Mouse (Mus musculus): ENCODE measurements around the gene Psmd4. TPM values are rescaled to one million over a fixed set of nuclear protein-coding genes. Genes with fewer than 3 reads are reported as not detected.
A peak's percentile ranks its signal among the peaks of the same experiment; 100 is the strongest.

Psmd4 gene
- total RNA-seq (2018; cell fraction: chromatin; rRNA removed): 100 to 1,000 TPM in 18 of 26 experiments, 10 to 100 TPM in 8; 60.3 to 149 (median 109) TPM
- total RNA-seq (2018; cell fraction: cytosol; rRNA removed): 100 to 1,000 TPM in 24 of 26 experiments, 10 to 100 TPM in 2; 95.5 to 160 (median 124) TPM
- 100 to 1,000 TPM in 6 of 26 experiments, 10 to 100 TPM in 20; 57.2 to 121 (median 87.1) TPM for total RNA-seq (2018; cell fraction: nucleus; rRNA removed)
- polyA plus RNA-seq (2018): 102 to 143 TPM (median 138 TPM) in 3 replicates

DNA sequence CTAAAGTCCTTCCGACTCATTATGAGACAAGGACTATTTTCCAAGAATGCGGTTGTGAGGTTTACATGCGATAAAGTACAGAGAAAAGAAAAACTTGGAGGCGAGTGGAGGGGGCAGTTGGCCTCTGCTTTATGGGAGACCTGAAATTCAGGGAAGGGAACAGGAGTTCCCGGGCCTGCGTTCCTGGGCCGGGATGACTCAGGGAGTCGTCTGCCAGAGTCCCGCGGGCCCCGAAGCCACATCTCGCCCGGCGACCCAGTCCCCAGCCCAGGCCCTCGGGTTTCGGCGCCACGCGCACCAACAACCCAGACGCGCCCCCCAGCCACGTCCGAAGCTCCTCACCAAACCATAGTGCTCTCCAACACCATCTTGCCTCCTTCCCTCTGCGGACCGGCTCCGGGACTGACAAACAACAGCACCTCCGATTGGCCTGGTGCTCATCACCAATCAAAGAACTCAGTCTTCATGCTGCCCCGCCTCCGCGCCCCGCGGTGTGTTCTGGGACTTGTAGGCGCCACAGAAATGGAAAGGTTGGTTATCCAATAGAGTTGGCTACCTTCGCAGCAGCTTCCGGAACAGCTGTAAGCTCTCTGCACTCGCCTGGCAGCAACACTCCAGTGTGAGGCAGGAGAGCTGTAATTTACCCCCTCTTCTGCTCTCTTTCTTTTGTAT is at the start of gene Psmd4:
Gene Psmd4, minus strand, starts transcription at position 449 of the 672 bp plus-strand sequence.
- peaks cover 51% of the 10 kb centered on the region for H3K79me2 ChIP-seq (ENCODE audit: inconsistent target)
- H3K4me3 ChIP-seq (ENCODE audit: inconsistent target): peak within 1 kb of the TSS; percentile 82
- WGBS (ENCODE audit: missing documents): 1% methylated on average over 34 of the region's 36 CpGs
- no peaks in the 10 kb centered on the region for H3K36me3 ChIP-seq (ENCODE audit: inconsistent target)
- peak within 1 kb of the TSS; percentile 74 for H3K27ac ChIP-seq

DNA sequence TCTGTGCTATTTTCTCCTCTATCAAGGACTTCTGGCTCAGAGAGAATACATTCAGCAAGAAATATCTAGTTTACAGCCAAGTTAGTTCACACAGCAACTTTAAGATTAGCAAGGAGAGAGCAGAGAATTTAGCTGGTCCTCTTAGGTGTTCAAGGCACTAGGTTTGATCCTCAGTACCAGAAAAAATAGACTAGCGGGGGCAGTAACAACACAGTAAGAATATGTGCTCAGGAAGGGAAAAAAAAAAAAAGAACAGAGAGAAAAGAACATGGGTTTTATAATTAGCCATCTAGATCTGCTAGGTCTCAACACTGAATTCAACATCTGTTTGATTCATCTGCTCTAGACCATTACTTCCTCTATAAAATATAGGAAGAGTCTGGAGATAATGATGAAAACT is 45.7 kb upstream of the Psmd4 start:
- no CpG with 5 or more reads among the region's 1 CpGs for WGBS (ENCODE audit: missing documents)
- 0 out of 2 replicates have a peak, but pooled peaks cover under 1% of the 10 kb centered on the region for H3K36me3 ChIP-seq (ENCODE audit: inconsistent target)
- H3K4me3 ChIP-seq (ENCODE audit: inconsistent target): no peak overlapping the region
- no peak overlapping the region for H3K27ac ChIP-seq
- H3K79me2 ChIP-seq (ENCODE audit: inconsistent target): peaks cover 81% of the 10 kb centered on the region

DNA sequence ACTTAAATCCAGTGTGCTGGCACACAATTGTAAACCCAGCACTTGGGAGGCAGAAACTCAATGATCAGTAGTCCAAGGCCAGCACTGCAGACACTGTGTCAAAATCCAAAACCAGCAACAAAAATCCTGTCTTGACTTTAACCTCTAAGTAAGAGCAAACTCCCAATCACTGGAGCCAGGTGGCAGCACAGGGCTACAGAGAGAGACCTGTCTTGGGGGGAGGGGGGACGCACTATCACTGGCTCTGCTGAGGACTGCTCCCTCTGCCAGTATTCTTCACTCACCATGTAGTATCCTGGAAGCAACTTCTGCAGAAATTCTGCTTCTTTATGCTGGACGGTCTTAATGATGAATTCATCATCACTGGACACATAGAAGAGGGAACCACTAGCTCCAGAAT is 29.2 kb upstream of the Psmd4 start:
- WGBS (ENCODE audit: missing documents): 95% methylated on average over 2 of the region's 2 CpGs
- Histone ChIP-seq H3K27ac (no peak overlapping the region), H3K4me3 (ENCODE audit: inconsistent target) (no peak overlapping the region), H3K36me3 (ENCODE audit: inconsistent target) (peaks cover 61% of the 10 kb centered on the region), H3K79me2 (ENCODE audit: inconsistent target) (no peaks in the 10 kb centered on the region)

DNA sequence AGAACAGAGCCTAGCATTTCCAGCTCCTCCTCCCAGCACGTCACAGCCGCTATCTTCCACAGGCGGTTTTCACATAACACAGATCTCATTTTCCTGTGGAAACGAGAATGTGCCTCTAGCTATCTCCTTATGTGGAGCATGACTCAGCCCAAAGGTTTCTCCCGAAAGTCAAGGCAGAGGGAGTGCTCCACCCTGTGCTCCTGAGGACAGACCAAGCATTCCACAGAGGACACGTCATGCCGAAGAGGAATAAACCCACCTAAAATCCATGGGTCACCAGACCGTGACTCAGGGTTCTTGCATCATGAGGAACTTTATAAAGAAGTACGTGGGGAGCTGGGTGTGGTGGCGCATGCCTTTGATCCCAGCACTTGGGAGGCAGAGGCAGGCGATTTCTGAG is 24.2 kb upstream of the Psmd4 start:
- H3K4me3 ChIP-seq (ENCODE audit: inconsistent target): no peak overlapping the region
- WGBS (ENCODE audit: missing documents): 77% methylated on average over 11 of the region's 11 CpGs
- no peaks in the 10 kb centered on the region for H3K79me2 ChIP-seq (ENCODE audit: inconsistent target)
- peak overlapping the region; percentile 78 for H3K27ac ChIP-seq
- H3K36me3 ChIP-seq (ENCODE audit: inconsistent target): peaks cover 66% of the 10 kb centered on the region

DNA sequence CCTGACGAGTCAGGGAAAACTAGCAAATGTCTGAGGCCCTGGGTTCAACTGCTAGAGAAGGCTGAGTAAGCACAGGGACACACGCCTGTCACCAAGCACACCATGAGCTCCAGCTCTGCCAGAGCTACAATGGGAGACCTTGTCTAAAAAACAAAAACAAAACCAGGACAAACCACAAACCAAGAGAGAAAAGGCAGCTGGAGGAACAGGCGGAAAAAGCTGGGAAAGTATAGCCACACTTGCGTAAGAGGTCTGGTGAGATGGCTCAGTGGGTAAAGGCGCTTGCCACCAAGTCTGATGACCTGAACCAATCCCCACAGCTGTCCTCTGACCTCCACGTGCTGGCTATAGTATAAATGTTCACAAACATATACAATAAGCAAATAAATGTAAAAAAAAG is 23.7 kb upstream of the Psmd4 start:
- no peaks in the 10 kb centered on the region for H3K79me2 ChIP-seq (ENCODE audit: inconsistent target)
- peak overlapping the region; percentile 78 for H3K27ac ChIP-seq
- 73% methylated on average over 6 of the region's 6 CpGs for WGBS (ENCODE audit: missing documents)
- no peak overlapping the region for H3K4me3 ChIP-seq (ENCODE audit: inconsistent target)
- peaks cover 66% of the 10 kb centered on the region for H3K36me3 ChIP-seq (ENCODE audit: inconsistent target)

DNA sequence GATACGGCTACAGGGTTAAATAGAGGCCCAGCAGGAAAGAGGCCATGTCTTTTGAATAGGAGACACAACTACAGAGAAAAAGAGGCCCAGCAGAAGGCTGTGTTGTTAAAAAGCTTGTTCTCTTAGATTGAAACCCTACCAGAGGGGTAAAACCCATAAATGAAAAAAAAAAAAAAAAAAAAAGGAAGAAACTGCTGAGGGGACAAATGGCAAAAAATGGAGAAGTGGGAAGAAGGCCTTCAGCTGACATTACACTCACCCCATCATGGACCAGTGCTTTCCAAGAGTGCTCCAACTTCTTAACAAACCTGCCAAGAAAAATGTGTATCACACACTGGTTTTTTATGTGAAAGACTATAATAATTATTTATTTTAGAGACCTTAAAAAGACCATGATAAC is 23.1 kb upstream of the Psmd4 start:
- H3K36me3 ChIP-seq (ENCODE audit: inconsistent target): peaks cover 66% of the 10 kb centered on the region
- peak overlapping the region; percentile 78 for H3K27ac ChIP-seq
- no peaks in the 10 kb centered on the region for H3K79me2 ChIP-seq (ENCODE audit: inconsistent target)
- WGBS (ENCODE audit: missing documents): 92% methylated on average over 1 of the region's 1 CpGs
- no peak overlapping the region for H3K4me3 ChIP-seq (ENCODE audit: inconsistent target)

DNA sequence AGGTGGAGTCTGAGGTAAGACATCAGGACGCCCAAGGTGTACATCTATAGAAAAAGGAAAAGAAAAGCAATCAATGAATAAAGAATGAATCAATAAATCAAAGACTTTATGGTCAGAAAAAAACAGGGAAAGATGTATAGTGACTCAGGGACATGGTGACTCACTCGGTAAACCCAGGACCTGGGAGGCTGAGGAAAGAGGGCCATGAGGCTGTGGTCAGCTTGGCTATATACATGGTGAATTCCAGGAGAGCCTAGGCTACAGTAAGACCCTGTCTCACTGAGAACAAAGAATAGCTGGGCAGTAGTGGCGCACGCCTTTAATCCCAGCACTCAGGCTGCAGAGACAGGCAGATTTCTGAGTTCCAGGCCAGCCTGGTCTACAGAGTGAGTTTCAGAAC is 21.3 kb upstream of the Psmd4 start:
- Histone ChIP-seq H3K27ac (no peak overlapping the region), H3K36me3 (ENCODE audit: inconsistent target) (peaks cover 67% of the 10 kb centered on the region)
- WGBS (ENCODE audit: missing documents): 92% methylated on average over 4 of the region's 4 CpGs

DNA sequence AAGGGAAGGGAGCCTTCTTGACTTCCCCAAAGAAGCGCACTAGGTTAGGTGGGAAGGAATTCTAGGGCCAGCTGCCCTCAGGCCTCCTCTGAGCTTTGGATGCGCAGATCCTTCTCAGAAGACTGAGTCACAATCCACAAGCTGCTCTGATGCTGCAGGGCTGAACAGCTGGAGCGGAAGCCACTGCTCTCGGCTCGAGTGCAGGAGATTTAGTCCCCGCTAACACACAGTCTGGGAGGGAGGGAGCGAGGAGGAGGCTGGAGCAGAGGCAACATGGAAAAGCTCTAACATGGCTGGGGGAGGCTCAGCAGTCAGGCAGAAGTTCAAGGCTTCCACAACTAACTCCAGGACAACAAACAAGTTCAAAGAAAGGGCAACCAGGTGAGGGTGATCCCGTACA is 15.7 kb upstream of the Psmd4 start:
- Histone ChIP-seq H3K36me3 (ENCODE audit: inconsistent target) (peaks cover 48% of the 10 kb centered on the region), H3K4me3 (ENCODE audit: inconsistent target) (no peak overlapping the region), H3K79me2 (ENCODE audit: inconsistent target) (no peaks in the 10 kb centered on the region), H3K27ac (no peak overlapping the region)
- 95% methylated on average over 8 of the region's 8 CpGs for WGBS (ENCODE audit: missing documents)

More for the DNA sequence above, 21.3 kb upstream of the Psmd4 start:
- Histone ChIP-seq H3K4me3 (ENCODE audit: inconsistent target) (no peak overlapping the region), H3K79me2 (ENCODE audit: inconsistent target) (no peaks in the 10 kb centered on the region)

DNA sequence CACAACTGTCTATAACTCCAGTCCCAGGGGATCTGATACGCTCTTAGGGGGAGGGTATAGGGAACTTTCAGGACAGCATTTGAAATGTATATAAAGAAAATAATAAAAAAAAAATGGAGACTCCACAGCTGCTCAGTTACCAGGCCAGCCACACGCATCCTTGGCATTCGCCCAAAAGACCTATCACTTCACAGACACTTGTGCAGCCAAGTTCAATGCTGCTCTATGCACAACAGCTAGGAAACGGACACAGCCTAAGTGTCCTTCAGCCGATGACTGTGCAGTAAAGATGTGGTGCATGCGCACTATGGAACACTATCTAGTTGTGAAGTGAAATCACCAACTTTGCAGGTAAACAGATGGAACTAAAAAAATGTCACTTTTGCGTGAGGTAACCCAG is 13.9 kb upstream of the Psmd4 start:
- no peak overlapping the region for H3K4me3 ChIP-seq (ENCODE audit: inconsistent target)
- H3K27ac ChIP-seq: no peak overlapping the region
- peaks cover 32% of the 10 kb centered on the region for H3K36me3 ChIP-seq (ENCODE audit: inconsistent target)
- H3K79me2 ChIP-seq (ENCODE audit: inconsistent target): no peaks in the 10 kb centered on the region
- 98% methylated on average over 7 of the region's 7 CpGs for WGBS (ENCODE audit: missing documents)

DNA sequence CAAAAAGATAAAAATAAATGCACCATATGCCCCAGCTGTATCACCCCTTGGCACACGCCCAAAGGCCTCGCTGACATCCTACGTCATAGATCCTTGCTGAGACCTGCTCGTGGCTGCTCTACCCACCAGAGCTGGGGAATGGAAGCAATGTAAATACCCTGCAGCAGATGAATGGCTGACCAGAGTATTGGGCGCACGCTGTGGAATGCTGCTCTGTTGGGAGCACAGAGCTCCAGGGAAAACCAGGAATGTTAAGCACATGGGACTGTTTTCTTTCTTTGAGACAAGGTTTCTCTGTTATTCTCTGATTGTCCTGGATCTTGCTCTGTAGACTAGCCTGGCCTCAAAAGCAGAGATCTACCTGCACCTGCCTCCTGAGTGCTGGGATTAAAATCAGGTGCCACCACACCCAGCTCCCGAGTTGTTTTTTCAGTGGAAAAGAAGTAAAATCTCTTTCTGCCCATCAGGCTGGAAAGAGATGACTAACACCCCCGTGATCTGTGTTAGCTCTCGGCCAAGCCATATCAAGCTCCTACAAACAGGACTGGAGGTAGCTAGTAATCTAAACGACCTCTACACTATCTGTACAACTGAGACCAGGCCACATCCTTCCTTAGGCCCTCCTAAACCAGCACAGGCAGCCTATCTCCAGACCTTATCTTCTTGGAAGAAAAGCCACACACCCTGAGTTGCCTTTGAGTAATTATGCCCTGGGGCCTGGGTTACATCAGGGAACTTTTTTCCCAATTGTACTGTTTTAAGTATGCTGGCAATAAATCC is 12.3 kb upstream of the Psmd4 start:
- 49% methylated on average over 10 of the region's 10 CpGs for WGBS (ENCODE audit: missing documents)
- Histone ChIP-seq H3K79me2 (ENCODE audit: inconsistent target) (no peaks in the 10 kb centered on the region), H3K27ac (peak overlapping the region; percentile 19), H3K36me3 (ENCODE audit: inconsistent target) (peaks cover 16% of the 10 kb centered on the region), H3K4me3 (ENCODE audit: inconsistent target) (no peak overlapping the region)

DNA sequence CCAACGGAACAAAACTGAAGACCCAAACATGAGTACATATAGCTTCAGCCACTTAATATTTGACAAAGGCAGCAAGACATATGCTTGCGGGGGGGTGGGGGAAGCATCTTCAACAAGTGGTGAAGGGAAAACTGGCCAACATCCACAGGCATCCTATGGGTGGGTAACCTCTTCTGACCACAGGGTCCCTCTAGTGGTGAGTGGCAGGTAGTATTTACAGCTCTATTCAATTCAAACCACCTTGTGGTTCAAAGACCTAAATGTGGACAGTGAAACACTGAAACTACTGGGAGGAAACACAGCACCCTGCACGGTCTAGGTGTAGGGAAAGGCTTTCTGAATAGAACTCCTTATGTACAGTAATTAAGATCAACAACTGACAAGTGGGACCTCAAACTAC is 11.3 kb upstream of the Psmd4 start:
- WGBS (ENCODE audit: missing documents): 54% methylated on average over 3 of the region's 3 CpGs
- Histone ChIP-seq H3K36me3 (ENCODE audit: inconsistent target) (peaks cover 7% of the 10 kb centered on the region; the same call in 1 of the 2 replicates), H3K27ac (no peak overlapping the region), H3K4me3 (ENCODE audit: inconsistent target) (no peak overlapping the region), H3K79me2 (ENCODE audit: inconsistent target) (no peaks in the 10 kb centered on the region)

DNA sequence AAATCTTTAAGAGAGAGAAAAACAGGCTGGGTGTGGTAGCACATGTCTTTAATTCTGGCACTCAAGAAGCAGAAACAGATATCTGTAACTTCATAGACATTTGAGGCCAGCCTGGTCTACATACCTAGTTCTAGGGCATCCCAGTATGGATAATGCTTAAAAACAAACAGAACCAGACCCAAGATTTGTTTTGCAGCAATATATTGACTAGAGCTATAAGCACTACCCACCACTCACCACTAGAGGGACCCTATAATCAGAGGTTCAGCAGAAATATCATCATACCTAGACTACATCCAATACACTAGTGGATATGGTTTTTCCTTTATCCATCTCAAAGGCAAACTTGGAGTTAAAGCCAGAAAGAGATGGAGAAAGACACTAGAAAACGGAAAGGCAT is 10.5 kb upstream of the Psmd4 start:
- Histone ChIP-seq H3K4me3 (ENCODE audit: inconsistent target) (no peak overlapping the region), H3K79me2 (ENCODE audit: inconsistent target) (no peaks in the 10 kb centered on the region), H3K36me3 (ENCODE audit: inconsistent target) (peaks cover 1% of the 10 kb centered on the region; the same call in 1 of the 2 replicates), H3K27ac (no peak overlapping the region)
- WGBS (ENCODE audit: missing documents): 58% methylated on average over 1 of the region's 1 CpGs

DNA sequence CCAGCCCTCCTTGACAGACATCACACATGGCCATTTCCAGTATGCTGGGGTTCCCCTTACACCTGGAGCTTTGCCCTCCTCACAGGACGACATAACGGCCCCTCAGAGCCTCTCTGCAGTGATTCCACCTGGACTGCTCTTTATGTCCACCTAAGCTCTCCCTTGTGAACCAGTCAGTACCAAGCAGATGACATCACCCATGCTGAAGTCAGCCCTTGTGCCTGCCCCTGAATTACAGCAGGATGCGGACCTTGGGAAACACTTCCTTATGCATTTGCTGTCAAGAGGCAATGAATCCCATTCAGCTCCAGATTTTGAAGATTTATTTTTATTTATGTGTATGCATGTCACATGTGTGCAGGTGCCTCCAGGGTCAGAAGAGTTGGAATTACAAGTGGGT is 5.5 kb upstream of the Psmd4 start:
- Histone ChIP-seq H3K27ac (no peak overlapping the region), H3K36me3 (ENCODE audit: inconsistent target) (no peaks in the 10 kb centered on the region), H3K79me2 (ENCODE audit: inconsistent target) (no peaks in the 10 kb centered on the region), H3K4me3 (ENCODE audit: inconsistent target) (no peak overlapping the region)
- 78% methylated on average over 3 of the region's 3 CpGs for WGBS (ENCODE audit: missing documents)

DNA sequence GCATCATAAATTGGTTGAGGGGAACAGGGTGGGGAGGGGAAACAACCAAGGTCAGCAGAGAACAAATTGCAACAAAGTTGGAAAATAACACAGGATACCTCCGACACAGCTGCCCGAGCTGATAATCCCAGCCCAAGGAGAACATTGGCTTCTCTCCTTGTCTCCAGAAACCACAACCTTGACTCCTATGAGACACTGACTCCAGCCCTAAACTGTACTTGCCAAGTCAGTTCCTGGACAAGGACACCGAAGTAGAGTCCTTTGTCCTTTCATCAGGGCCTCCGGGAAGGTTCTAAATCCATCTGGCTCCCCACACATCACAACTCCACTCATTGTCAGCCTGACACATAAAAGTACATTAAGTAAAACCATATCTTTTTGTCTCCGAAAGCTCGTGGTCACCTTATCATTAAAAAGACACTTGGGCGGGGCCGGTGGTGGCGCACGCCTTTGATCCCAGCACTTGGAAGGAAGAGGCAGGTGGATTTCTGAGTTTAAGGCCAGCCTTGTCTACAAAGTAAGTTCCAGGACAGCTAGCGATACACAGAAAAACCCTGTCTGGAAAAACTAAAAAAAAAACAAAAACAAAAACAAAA is 4.1 kb upstream of the Psmd4 start:
- H3K4me3 ChIP-seq (ENCODE audit: inconsistent target): no peak overlapping the region
- WGBS (ENCODE audit: missing documents): 97% methylated on average over 11 of the region's 11 CpGs
- no peak overlapping the region for H3K27ac ChIP-seq

More for the DNA sequence above, 4.1 kb upstream of the Psmd4 start:
- H3K79me2 ChIP-seq (ENCODE audit: inconsistent target): peaks cover 8% of the 10 kb centered on the region
- H3K36me3 ChIP-seq (ENCODE audit: inconsistent target): no peaks in the 10 kb centered on the region
